Mouse (Mus musculus) neural tube, postnatal 0 days (tissue): ENCODE measurements around the gene Ccdc122. TPM values are rescaled to one million over a fixed set of nuclear protein-coding genes. Genes with fewer than 3 reads are reported as not detected.

Source experiments
- polyA plus RNA-seq: library from polyadenylated mRNA; unstranded; fragments of >200 nt; fragmentation: Nextera tagmentation; extraction: Ambion mirVana; gene quantifications from 2 replicates; pipeline ENCODE4 v1.2.1, GENCODE M21; 2015

The Ccdc122 gene
- polyA plus RNA-seq = 1.6 and 2.3 TPM in 2 replicates

DNA sequence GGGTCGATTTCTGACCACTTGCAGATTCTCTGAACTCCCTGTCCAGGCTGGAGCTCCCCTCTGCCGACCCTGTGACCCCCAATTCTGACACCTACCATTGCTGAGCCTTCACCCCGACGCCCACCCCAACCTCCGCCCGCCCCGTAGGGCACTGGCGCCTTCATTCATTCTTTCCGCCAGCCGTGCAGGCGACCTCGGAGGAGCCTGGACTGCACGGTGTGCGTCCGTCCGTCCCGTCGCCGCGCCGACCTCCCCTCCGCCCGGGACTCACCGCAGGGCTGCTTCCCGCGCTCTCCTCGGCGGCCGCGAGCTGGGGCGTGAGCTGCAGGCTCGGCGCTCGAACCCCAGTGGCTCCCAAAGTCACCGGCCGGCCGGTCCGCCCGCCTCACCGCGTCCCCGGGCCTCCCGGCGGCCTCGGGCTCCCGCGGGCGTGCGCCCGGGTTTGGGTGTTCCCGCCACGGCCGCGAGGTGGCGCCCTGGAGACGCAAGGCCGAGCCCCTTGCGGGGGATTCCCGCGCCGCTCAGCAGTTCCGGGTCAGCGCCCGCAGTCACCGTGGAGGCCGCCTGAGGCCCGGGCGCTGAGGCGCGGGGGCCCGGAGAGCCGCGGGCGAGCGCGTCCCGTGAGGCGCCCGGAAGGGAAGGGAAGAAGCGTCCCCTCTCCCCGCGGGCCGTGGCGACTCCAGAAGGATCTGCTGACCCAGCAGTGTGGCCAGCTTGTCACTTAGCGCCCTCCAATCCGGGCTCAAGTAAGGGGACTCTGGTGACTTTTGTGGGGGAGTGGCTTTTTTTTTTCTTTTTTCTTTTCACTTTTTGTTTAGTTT is at the start of gene Ccdc122, which contains the start of gene Lacc1:
Ccdc122 (plus strand) TSS at position 547 of the 821 bp plus-strand sequence.
Lacc1 (minus strand) TSS at position 679 of the 821 bp plus-strand sequence.

DNA sequence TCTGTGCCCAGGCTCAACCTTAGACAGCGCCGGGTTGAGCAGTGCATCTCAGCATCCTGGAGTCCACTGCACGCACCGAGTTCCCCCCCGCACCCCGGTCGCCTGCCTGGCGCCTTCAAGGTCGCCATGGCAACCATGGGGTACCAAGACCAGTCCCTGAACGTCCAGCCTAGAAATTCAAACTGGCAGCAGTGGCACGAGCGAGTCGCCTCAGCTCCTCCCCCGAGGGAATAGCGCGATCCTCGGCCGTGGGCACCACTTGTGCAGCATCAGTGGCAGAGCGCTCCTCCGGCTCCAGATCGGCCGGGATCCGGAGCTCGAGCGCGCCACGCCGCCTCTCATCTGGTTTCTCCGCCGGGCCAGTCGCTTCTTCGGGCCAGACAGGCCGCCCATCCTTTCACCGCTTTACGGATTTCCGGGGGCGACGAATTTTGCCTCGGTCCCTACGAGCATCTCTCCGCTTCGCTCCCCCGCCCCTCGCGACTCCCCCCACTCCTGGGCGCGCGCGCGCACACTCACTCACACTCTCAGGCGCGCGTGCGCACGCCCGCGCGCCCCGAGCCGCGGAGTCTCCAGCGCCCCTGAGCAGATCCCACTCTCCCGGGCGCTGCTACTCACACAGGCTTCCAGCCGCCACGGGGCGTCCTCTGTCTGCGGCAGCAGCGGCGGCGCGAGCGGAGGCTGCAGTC is 119.8 kb downstream of the Ccdc122 start, which contains the start of gene Enox1:
Enox1 (plus strand) TSS at position 542 of the 689 bp plus-strand sequence.

Other genes with a start within 250 kb of the Ccdc122 start
- gene Lacc1, start 132 bp downstream of the Ccdc122 start, polyA plus RNA-seq = 3.3 and 4.1 TPM in 2 replicates
- gene Enox1, start 120.0 kb downstream of the Ccdc122 start, polyA plus RNA-seq = 24.2 and 25.3 TPM in 2 replicates